Mouse (Mus musculus): Measurements from ENCODE around the gene Arfgap2.

Gene Arfgap2

DNA sequence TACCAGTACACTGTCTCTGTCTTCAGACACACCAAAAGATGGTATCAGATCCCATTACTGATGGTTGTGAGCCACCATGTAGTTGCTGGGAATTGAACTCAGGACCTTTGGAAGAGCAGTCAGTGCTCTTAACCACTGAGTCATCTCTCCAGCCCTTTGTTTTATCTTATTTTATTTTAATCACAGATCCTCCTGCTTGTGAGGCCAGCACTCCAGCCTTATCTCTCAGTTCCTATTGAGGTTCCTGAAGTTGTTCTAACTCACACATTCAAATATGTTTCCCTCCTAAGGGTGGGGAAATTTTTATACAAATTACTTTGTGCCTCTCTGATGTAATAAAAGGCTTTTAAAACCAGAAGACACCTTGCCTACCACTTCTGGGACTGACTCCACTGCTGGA, 41.8 kb downstream of the Arfgap2 start:
- no peak for DNase-seq (ENCODE audit: low read depth, low spot score)

GRCm38 (mm10) chr2:91308680-91309079, 43.9 kb downstream of the Arfgap2 start:
- peak; percentile 3 for DNase-seq (ENCODE audit: low read depth, low spot score)

DNA sequence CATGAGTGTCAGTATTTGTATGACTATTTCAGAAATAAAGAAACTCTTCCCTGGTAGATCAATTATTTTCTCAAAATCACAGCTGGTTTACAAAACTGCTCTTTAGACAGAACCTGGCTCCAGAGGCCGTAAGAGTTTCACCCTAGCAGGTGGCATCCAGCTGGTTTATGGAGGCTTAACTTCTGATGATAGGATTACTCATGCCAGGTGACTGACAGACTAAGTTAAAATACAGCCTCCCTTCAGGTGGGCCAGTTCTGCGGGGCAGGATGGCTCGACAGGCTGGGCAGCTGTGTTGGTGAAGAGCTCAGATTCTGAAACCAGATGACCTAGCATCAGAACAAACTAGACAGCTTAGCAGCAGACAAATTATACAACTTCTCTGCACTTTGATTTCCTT, 44.8 kb downstream of the Arfgap2 start:
- no peak for DNase-seq (ENCODE audit: low read depth, low spot score)

GRCm38 (mm10) chr2:91312578-91313311, 48.0 kb downstream of the Arfgap2 start:
- DNase-seq (ENCODE audit: low read depth, low spot score), result no peak

DNA sequence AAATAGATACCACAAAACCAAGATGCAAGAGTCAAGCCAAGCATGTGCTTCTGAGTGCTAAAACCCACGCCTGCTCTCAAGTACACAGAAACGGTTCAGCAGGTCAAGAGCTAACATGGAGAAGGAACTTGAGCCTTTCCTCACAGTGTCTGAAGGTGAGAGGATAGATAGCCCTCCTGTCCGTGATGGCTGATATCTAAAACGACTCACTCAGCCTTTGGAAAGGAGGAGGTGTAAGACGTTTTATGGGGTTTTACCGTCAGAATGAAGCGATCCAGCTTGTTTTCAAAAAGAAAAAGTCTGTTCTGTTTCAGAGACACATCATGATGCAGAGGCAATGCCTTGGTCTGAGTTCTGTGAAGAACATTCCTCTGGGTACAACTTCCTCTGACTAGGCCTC, 49.4 kb downstream of the Arfgap2 start:
- DNase-seq (ENCODE audit: low read depth, low spot score), result no peak

GRCm38 (mm10) chr2:91320559-91321529, 56.1 kb downstream of the Arfgap2 start:
- DNase-seq (ENCODE audit: low read depth, low spot score), result no peak

DNA sequence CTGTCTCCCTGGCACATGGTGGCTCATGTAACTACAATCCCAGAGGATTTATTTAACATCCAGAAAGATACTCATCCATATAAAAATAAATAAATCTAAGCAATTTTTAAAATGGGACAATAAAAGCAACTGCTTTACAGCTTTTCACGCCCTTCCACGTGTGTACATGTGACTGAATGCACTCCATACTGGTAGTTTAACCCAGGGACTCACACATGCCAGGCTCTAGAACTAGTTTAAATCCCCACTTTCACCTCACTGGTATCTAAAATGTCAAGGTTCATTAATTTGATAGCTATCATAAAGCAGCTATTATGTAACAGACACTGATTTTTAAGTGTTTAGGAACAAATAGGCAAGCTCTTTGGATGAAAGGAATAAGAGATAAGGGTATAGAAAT, 57.1 kb downstream of the Arfgap2 start:
- DNase-seq (ENCODE audit: low read depth, low spot score), result no peak

DNA sequence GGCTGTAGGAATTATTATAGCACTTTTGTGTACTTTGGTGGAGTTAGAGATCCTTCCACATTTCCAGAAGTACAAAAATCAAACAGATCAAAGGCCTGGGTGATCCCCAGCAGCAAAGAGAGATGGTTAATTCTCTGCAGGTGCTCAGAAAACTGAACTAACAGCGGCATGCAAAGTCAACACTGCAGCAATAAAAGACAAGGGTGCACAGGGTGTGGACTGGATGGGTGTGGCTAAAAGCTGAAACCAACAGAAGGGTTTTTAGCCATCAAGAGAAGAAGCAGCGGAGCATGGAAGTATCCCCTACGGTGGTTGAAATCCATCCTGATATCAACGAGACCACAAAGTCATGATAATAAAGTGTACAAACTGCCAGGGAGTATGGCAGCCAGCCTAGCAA, 57.7 kb downstream of the Arfgap2 start:
- no peak for DNase-seq (ENCODE audit: low read depth, low spot score)

GRCm38 (mm10) chr2:91324346-91324745, 59.6 kb downstream of the Arfgap2 start:
- no peak for DNase-seq (ENCODE audit: low read depth, low spot score)

- DNase-seq (ENCODE audit: low read depth, low spot score), result no peak
These were observed 60.1 kb downstream of the Arfgap2 start for GRCm38 (mm10) chr2:91324761-91325421.
